Mouse (Mus musculus): ENCODE data around the gene Faah.

- no peak for TF ChIP-seq POLR2A (IDR thresholded peaks at IDR 0.05; ENCODE audit: insufficient read length, low read depth)
- no peak for TF ChIP-seq TCF12 (IDR thresholded peaks at IDR 0.05; ENCODE audit: insufficient read depth, poor library complexity, severe bottlenecking)
Measured at GRCm38 (mm10) chr4:115979437-115979836, 38.3 kb downstream of the Faah start.
